Mouse (Mus musculus): Measurements from ENCODE around the gene 1700018G05Rik. TPM values are rescaled to one million over a fixed set of nuclear protein-coding genes. Genes with fewer than 3 reads are reported as not detected.
A peak's percentile ranks its signal among the peaks of the same experiment; 100 is the strongest.
"Not testable (repeated sequence)": the region's sequence is repeated elsewhere in the genome, so short reads cannot be mapped to it uniquely, and the experiment has no call there.

1700018G05Rik gene
- not detected in 2 replicates for polyA plus RNA-seq (2011; ENCODE audit: insufficient read depth, insufficient read length, low read depth, missing spikeins)

- not testable (repeated sequence) for H3K4me1 ChIP-seq (ENCODE audit: control insufficient read depth, insufficient read depth, low read length)
Observed at GRCm38 (mm10) chrX:102928072-102928471, at the start of gene 1700018G05Rik. TSS of gene 1700018G05Rik (plus strand) at chrX:102928372.

DNA sequence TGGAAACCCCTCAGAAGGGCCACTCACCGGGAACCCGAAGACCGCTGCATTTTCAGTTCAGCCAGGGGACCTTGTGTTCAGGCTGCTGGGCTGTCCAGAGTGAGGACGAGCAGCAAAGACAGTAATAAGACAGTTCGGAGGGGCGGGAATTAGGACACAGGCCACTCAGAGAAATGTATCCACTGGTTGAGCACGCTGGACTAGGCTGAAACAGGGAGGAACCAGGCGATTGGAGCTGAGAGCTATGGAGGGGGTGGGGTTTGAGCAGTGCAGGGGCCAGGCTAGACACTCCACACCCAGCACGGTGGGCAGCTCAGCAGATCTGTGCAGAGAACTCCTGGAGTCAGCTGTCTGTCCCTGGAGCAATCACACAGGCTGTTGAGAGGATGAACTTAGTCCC is 19.6 kb upstream of the 1700018G05Rik start, which contains the start of the genes Dmrtc1a and 1700011M02Rik:
Gene Dmrtc1a, minus strand, starts transcription at position 101 of the 400 bp plus-strand sequence.
Gene 1700011M02Rik, plus strand, starts transcription at position 319 of the 400 bp plus-strand sequence.
- not testable (repeated sequence) for H3K9me3 ChIP-seq (replicated peaks; ENCODE audit: control insufficient read depth, insufficient read depth, low read length, poor library complexity, severe bottlenecking); H3K27me3 ChIP-seq (ENCODE audit: control insufficient read depth, insufficient read depth, low read length, poor library complexity, severe bottlenecking); H3K36me3 ChIP-seq (ENCODE audit: control insufficient read depth, insufficient read depth, low read length, poor library complexity, severe bottlenecking)

More at GRCm38 (mm10) chrX:102928072-102928471, at the start of gene 1700018G05Rik:
- H3K9me3 ChIP-seq (replicated peaks; ENCODE audit: control insufficient read depth, insufficient read depth, low read length, poor library complexity, severe bottlenecking); H3K27me3 ChIP-seq (ENCODE audit: control insufficient read depth, insufficient read depth, low read length, poor library complexity, severe bottlenecking); H3K27ac ChIP-seq (ENCODE audit: insufficient read depth, low read length); H3K9ac ChIP-seq (ENCODE audit: low read depth, poor library complexity, severe bottlenecking); H3K36me3 ChIP-seq (ENCODE audit: control insufficient read depth, insufficient read depth, low read length, poor library complexity, severe bottlenecking); H3K4me3 ChIP-seq (ENCODE audit: low read depth, low read length): not testable (repeated sequence)

GRCm38 (mm10) chrX:102914823-102915222 is 13.3 kb upstream of the 1700018G05Rik start:
- H3K27me3 ChIP-seq (ENCODE audit: control insufficient read depth, insufficient read depth, low read length, poor library complexity, severe bottlenecking); H3K9ac ChIP-seq (ENCODE audit: low read depth, poor library complexity, severe bottlenecking); H3K9me3 ChIP-seq (replicated peaks; ENCODE audit: control insufficient read depth, insufficient read depth, low read length, poor library complexity, severe bottlenecking); H3K27ac ChIP-seq (ENCODE audit: insufficient read depth, low read length); H3K36me3 ChIP-seq (ENCODE audit: control insufficient read depth, insufficient read depth, low read length, poor library complexity, severe bottlenecking); H3K4me1 ChIP-seq (ENCODE audit: control insufficient read depth, insufficient read depth, low read length); H3K4me3 ChIP-seq (ENCODE audit: low read depth, low read length): not testable (repeated sequence)

More for the DNA sequence above, 19.6 kb upstream of the 1700018G05Rik start, which contains the start of the genes Dmrtc1a and 1700011M02Rik:
- not testable (repeated sequence) for H3K4me1 ChIP-seq (ENCODE audit: control insufficient read depth, insufficient read depth, low read length); H3K27ac ChIP-seq (ENCODE audit: insufficient read depth, low read length); H3K4me3 ChIP-seq (ENCODE audit: low read depth, low read length); H3K9ac ChIP-seq (ENCODE audit: low read depth, poor library complexity, severe bottlenecking)

GRCm38 (mm10) chrX:102926707-102927106 is 1.5 kb upstream of the 1700018G05Rik start:
- H3K4me3 ChIP-seq (ENCODE audit: low read depth, low read length); H3K27ac ChIP-seq (ENCODE audit: insufficient read depth, low read length); H3K4me1 ChIP-seq (ENCODE audit: control insufficient read depth, insufficient read depth, low read length); H3K9ac ChIP-seq (ENCODE audit: low read depth, poor library complexity, severe bottlenecking); H3K9me3 ChIP-seq (replicated peaks; ENCODE audit: control insufficient read depth, insufficient read depth, low read length, poor library complexity, severe bottlenecking); H3K27me3 ChIP-seq (ENCODE audit: control insufficient read depth, insufficient read depth, low read length, poor library complexity, severe bottlenecking); H3K36me3 ChIP-seq (ENCODE audit: control insufficient read depth, insufficient read depth, low read length, poor library complexity, severe bottlenecking): not testable (repeated sequence)

DNA sequence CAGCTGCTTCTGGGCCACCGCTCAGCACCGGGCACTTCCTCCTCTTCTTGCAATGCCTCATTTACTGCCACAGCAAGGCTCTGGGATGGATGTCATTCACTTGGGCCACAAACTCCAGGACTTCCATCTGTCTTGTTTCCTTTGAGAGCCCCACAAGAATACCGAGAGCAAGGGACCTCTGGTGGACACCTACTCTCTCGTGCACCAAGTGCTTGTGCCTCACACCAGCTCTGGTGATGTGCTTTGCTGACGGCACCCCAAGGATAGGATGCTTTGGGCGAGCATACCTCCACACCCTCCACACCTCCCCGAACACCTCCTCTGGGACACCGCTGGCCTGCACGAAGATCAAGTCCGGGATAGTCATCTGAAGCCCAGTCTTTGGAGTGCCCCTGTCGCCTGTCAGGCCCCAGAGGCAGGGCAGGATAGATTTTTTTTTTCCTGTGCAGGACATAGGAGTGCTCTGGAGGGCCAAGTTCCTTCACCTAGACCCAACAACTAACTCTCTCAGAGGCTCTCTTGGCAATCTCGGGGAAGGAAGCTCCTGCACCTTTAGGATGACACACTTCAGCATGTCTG is 4.9 kb downstream of the 1700018G05Rik start:
- no peaks in the 10 kb centered on the region for H3K27me3 ChIP-seq (ENCODE audit: control insufficient read depth, insufficient read depth, low read length, poor library complexity, severe bottlenecking)
- no peaks in the 10 kb centered on the region for H3K36me3 ChIP-seq (ENCODE audit: control insufficient read depth, insufficient read depth, low read length, poor library complexity, severe bottlenecking)
- H3K4me3 ChIP-seq (ENCODE audit: low read depth, low read length) = peak overlapping the region; percentile 63
- no peak for TF ChIP-seq EP300 (IDR thresholded peaks at IDR 0.05; ENCODE audit: insufficient read depth, low read depth, low read length)
- no peak for TF ChIP-seq CTCF (IDR thresholded peaks at IDR 0.05; ENCODE audit: low read depth, low read length)
- TF ChIP-seq POLR2A (IDR thresholded peaks at IDR 0.05; ENCODE audit: insufficient read depth, low read length) = no peak
- no peaks in the 10 kb centered on the region for H3K4me1 ChIP-seq (ENCODE audit: control insufficient read depth, insufficient read depth, low read length)
- no peak overlapping the region for H3K27ac ChIP-seq (ENCODE audit: insufficient read depth, low read length)
- no peaks in the 10 kb centered on the region for H3K9me3 ChIP-seq (replicated peaks; ENCODE audit: control insufficient read depth, insufficient read depth, low read length, poor library complexity, severe bottlenecking)
- peak overlapping the region; percentile 70 for H3K9ac ChIP-seq (ENCODE audit: low read depth, poor library complexity, severe bottlenecking)

GRCm38 (mm10) chrX:102933571-102934394 is 5.6 kb downstream of the 1700018G05Rik start:
- H3K27me3 ChIP-seq (ENCODE audit: control insufficient read depth, insufficient read depth, low read length, poor library complexity, severe bottlenecking) = no peaks in the 10 kb centered on the region
- H3K9me3 ChIP-seq (replicated peaks; ENCODE audit: control insufficient read depth, insufficient read depth, low read length, poor library complexity, severe bottlenecking) = no peaks in the 10 kb centered on the region
- H3K36me3 ChIP-seq (ENCODE audit: control insufficient read depth, insufficient read depth, low read length, poor library complexity, severe bottlenecking) = no peaks in the 10 kb centered on the region
- no peaks in the 10 kb centered on the region for H3K4me1 ChIP-seq (ENCODE audit: control insufficient read depth, insufficient read depth, low read length)
- peak overlapping the region; percentile 70 for H3K9ac ChIP-seq (ENCODE audit: low read depth, poor library complexity, severe bottlenecking)
- TF ChIP-seq CTCF (IDR thresholded peaks at IDR 0.05; ENCODE audit: low read depth, low read length) = peak; percentile 33
- TF ChIP-seq EP300 (IDR thresholded peaks at IDR 0.05; ENCODE audit: insufficient read depth, low read depth, low read length) = no peak
- TF ChIP-seq POLR2A (IDR thresholded peaks at IDR 0.05; ENCODE audit: insufficient read depth, low read length) = no peak
- H3K4me3 ChIP-seq (ENCODE audit: low read depth, low read length) = peak overlapping the region; percentile 63
- no peak overlapping the region for H3K27ac ChIP-seq (ENCODE audit: insufficient read depth, low read length)

All from ES-Bruce4 (cell line).